Mouse (Mus musculus) frontal cortex, postnatal 10 days (tissue): ENCODE results near the gene Phospho1.

ENCODE experiments used
- DNase-seq, 2 experiments: peaks; one replicate each; pipeline ENCODE4 v3.0.0; 2022; ENCODE audit warnings: low spot score in 2 of 2, mixed read lengths in 1 of 2

Gene Phospho1

DNA sequence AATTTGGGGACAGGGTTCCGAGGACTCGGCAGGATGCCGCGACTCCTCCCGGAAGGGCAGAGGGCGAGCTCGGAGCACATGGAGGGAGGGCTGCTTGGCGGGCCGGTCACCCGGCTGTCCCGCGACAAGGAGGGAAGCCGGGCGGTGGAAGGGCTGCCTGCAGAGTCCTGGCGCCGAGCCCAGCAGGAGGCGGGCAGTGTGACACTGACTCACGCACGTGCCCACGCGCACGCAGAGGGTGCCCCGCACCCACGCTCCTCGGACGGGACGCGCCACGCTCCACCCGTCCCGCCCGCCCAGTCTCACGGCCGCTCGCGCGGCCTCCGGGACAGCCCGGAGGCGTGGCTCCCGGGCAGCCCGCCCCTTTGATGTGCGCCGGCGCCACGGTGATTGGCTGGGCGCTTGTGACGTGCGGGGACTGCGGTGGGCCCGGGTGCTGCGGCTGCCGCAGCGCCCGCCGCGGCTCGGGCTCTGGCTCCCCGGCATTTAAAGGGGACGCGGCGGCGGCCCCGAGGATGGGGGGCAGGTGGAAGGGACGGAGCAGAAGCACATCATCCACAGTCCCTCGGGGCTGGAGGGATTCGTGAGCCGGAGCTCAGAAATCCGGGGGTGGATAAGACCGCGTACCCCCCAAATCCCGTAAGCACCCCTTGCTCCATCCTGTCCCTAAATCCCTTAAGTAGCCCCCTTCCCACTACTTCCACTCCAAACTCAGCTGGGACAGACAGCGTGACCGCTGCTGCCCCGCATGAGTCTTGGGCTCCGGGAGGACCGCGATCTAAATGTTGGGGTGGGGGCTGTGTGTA is at the start of gene Phospho1:
Gene Phospho1 (plus strand): TSS at position 429 of the 806 bp plus-strand sequence.
- DNase-seq, result peak; percentile 77 to 89

DNA sequence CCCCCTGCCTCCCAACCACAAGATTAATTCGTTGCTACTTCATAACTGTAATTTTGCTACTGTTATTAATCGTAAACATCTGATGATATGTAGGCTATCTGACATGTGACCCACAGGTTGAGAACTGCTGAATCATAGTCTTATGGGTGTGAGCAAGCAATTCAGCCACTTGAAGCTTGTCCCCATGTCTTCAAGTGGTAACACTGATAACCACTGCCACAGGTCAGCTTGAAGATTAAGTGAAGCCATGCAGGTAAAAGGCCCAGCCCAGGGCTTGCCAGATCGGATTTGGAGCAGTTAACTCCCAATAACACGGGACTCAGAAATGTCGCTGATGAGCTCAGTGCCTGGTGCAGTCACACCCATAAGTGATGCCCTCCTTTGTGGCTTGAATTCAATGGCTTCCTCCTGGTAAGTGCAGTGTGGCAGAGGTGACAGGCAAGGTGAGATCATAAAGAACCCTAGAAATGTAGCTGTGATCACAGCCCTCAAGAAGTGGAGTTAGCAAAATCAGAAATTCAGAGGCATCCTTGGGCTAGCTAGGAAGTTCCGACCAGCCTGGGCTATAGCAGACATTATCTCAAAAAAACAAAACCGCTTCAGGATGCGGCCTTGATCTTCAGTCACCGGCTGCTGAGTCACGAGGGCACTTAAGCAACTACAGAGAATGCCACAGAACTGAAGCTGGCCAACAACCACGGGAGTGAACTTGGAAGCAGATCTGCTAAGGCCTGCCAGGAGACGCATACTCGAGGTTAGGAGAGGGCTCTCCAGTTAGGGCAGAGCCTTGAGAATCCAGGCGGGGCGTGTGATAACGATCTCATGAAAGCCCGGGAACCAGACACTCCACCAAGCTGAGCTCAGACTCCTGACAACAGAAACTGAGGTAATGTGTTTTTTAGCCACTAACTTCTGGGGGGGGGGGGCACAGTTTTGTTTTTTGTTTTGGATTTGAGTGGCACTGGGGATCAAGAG is 46.7 kb upstream of the Phospho1 start:
- no peak for DNase-seq

DNA sequence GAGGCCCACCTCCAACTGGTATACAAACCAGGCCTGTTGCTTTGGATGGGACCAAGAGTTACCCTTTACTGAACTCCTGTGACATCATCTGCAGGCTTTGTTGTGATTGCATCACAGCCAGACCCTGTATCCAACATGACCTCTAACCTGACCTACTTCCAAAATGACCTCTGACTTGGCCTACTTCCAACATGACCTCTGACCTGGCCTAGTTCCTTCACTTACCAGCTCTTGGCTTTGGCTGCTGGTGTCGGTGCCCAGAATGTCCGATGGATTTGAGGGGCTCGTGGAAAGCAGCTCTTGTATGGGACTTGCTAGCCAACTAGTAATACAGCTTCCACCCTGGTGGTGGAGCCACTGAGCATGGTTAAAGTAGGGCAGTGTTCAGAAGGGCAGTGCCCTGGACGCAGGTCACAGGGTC is 45.5 kb upstream of the Phospho1 start:
- DNase-seq, result no peak

DNA sequence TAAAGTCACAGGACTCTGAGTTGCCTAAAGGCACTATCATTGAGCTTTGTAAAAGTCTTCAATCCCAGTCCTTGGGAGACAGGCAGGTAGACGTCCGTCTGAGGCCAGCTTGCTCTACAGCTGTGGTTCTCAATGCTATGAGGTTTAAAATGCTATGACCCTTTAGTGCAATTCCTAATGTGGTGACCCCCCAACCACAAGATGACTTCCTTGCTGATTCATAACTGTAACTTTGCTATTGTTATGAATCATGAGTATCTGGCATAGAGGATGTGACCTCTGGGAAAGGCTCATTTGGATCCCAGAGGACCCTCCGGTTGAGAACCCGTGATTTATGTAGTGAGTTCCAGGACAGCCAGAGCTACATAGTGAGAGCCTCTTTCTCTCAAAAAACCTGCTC is 44.9 kb upstream of the Phospho1 start:
- no peak for DNase-seq

DNA sequence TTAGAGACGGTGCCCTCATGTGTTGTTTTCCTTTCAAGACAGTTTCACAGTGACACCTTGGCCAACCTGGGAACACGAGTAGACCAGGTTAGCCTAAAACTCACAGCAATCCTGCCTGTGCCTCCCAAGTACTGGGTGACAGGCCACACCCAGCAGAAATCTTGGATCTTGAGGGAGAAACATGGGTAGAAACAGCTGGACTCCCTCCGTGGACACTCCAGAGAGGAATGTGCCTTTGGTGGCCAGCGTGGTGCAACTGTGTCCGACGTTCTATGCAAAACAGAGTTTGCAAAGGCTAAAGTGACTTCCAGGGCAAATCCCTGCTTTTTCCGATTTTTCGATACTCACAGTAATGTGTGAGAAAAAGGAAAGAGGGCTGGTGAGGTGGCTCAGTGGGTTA is 43.8 kb upstream of the Phospho1 start:
- DNase-seq, result no peak

DNA sequence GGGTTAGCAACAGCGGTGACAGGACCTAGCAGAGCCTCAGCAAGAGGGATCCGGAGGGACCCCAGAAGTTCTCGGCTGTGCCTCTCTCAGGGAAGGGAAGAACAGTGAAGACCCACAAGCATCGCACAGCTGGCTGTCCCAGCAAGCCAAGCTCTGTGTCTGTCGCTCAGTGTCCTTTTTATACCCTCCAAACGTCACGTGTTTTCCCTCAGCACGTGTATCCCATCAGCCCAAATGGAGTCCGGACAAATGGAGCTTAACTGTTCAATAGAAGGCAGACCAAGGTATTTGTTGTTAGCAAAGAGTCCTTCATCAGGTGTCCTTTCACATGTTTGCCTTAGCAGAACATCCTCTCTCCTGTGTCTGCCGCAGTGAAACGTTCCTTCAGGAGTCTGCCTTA is 42.7 kb upstream of the Phospho1 start:
- DNase-seq, result no peak

DNA sequence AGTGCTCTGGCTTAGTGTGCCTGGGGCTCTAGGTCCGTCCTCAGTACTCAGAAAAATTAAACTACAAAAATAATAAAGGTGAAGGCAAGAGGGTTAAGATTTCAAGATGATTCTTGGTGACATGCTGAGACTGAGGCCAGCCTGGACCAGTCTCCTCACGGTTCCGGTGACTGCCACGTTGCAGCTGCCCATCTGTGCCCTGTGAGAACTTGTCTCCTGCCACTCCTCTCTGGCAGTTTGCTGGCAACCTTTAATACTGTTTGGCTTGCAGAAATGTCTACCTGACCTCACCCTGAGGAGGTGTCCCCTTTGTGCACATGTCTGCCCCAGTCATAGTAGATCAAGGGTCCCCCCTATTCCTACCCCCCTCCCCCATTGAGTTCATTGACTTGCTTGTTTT is 40.8 kb upstream of the Phospho1 start:
- DNase-seq, result no peak

DNA sequence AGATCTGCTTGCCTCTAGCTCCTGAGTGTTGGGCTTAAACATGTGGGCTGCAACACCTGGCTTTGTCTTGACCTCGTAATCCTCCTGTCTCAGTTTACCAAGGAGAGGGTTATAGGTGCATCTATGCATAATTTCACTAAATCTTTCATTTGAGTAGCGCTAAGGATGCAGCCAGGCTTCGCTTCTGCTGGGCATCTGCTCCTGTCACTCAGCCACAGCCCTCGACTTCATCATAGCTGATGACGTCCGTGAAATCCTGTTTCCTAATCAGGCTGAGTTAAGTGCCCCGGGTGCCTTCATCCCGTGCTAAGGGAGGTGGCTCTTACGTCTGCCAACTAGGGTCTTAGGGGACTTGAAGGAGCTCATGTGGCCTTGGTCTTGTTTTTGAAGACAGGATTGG is 40.3 kb upstream of the Phospho1 start:
- no peak for DNase-seq

DNA sequence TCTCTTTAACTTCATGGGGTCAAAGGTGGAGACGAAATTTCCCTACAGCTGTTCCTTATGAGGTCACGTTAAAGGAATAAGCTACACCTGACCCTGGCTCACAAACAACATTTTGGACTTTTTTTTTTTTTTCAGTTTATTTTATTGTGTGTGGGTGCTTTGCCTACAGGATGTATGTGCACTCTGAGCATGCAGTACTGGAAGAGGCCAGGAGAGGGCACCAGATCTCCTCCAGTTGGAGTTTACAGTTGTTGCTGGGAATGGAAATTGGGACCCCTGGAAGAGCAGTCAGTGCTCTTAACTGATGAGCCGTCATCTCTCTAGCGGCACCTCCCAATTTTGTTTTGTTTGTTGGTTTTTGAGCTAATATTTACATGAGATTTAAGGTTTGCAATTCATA is 38.6 kb upstream of the Phospho1 start:
- no peak for DNase-seq

DNA sequence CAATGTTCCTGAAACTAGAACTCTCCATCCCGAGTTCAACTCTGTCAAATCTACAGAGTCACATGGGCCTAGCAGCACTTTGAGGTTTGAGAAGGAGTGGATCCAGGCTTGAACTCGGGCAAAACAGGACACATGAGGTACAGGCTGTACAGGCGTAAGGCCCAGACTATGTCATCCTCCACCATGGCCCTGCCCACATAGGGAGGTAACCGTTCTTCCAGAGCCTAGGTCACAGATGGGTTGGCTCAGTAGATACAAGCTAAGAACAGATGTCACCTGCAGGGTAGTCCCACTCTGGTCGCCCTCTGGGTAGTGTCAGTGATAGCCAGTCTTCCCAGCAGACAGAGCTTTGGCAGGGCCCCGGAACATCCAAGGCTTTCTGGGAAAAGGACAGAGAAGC is 37.8 kb upstream of the Phospho1 start:
- DNase-seq, result no peak

DNA sequence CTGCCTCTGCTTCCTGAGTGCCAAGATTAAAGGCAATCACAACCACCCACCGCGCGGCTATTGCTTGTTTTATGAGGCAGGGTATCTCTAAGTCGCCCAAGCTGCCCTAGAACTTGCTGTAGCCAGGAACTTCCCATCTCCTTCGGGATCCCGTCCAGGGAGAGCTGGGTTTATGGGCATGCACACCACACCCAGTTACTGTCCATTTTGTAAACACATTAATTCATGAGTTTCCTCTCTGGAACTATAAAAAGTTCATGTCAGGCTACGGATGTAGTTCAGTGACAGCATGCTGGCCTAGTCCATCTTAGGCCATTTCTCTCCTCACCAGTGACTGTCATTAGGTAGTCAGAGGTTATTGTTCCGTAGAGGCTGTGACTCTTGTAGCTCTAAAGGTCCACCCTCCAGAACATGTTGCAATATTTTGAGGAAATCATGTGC is 34.8 kb upstream of the Phospho1 start:
- DNase-seq, result no peak

DNA sequence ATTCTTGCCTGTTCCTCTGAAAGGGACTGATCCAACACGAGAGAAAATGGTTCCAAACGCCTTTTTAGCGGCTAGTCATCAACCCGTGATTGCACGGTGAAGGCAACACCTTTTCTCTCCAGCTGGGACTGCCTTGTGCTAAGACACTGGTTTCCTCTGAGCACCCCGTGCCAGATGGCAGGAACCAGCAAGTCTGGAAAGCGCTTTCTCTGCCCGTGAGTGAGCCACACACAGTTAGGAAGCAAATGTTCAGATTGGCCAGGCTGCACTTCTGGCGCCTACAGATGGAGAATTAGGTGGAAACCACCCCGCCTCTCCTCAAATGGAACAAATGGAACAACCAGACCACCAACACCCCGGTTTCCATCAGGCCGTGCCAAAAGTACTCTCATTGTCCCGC is 32.5 kb upstream of the Phospho1 start:
- DNase-seq, result peak; percentile 22 to 54

DNA sequence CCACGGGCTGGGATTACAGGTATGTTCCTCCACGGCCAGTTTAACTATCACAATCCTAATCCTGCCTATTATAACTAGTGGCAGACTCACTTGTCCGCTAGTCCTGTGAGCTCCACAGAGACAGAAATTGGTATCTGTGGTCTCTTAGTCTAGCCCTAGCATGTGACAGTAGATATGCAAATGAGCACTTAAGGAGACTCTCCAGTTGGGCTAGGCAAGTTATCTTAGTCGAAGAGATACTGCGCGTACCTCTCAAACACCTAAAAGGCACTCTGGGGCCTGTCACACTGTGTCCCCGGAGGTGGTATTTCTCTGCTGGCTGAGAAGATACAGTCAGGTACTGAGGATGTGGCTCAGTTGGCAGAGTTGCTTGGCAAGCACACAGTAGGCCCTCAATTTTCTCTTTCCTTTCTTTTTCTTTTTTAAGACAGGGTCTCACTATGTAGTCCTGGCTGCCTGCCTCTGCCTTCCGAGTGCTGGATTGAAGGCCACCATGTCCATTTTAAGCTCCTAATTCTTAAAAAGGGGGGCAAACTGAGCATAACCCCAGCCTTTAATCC is 31.3 kb upstream of the Phospho1 start:
- DNase-seq, result no peak

DNA sequence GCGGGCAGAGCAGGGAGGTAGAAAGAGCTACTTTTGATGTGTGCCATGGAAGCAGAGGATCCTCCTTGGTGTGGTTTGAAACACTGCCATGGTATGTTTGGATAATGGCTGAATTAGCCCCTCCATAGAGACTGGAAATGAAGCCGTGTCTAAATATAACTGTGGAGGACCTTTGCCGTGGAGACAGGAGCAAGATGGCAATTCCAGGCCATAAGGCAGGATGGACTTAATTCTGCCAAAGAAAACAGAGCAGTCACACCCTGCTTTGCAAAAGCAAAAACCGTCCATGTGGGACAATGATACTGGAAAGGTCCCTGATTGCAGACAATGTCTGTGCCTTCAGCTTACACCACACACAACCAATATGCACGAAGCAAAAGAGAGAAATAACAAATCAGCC is 30.1 kb upstream of the Phospho1 start:
- no peak for DNase-seq

DNA sequence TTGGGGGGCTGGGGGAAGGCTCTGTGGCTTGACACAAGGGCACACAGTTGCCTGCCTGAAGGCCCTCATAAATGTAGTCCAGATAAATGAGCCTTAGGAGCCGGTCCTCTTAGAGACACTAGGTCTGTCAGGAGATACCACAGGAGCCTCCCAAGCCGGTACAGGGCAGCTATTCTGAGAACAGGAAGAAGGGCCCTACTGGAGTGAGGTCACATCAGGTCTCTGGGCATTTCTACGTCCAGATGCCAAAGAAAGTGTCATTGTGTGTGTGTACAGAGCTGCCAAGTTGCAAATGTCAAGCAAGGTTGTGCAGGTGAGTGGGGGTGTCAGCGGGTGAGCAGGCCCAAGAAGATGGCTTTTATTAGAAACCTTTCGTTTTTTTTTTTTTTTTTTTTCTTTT is 28.7 kb upstream of the Phospho1 start:
- no peak for DNase-seq

DNA sequence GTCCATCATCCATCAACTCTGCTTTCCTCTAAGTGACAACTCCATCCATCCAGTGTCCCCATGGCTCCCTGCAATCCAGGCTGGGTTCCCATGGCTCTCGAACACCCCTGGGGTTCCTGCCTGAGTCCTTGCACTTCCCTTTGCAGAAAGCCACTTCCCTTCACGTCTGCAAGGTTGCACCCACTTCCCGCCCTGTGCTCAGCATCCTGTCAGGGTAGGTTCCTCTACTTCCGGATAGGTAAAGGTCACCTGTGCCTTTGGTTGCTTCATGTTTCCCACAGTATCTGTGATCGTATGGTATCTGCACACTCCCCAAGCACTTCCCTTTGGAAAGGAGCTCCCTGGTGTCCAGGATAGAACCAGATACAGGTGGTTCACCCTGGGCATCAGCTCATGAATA is 19.3 kb upstream of the Phospho1 start:
- DNase-seq, result no peak

DNA sequence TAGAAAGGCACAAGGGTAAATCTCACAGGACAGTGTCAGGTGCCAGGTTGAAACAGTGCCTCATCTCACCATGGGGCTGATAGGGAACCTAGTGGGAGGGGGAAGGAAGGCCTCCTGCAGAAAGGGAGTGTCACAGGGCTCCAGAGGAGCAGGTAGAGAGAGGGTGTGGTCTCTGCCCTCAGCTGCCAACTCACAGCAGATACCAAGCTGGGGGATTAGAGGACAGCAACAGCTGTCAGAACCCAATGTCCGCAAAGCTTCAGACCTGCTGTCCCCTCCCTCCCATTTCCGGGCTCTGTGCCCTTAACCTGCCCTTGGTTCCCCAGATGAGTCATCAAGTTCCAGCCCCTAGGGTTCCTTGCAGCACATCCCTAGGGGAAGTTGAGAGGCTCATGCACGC is 18.8 kb upstream of the Phospho1 start:
- DNase-seq, result no peak

DNA sequence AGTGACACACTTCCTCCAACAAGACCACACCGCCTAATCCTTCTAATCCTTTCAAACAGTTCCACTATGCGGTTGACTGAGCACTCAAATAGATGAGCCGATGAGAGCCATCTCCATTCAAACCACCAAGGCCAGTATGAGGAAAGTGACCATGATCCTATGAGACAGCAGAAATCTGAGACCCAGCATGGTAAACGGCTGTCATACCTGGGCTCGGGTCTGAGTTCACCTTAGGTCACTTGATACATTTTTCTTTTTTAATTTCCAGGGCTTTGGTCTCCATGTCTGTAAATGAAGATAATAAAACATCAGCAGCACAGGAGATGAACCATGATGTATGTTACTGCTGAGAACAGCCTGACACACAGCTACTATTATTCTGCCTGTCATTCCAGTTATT is 16.4 kb upstream of the Phospho1 start:
- DNase-seq, result no peak

DNA sequence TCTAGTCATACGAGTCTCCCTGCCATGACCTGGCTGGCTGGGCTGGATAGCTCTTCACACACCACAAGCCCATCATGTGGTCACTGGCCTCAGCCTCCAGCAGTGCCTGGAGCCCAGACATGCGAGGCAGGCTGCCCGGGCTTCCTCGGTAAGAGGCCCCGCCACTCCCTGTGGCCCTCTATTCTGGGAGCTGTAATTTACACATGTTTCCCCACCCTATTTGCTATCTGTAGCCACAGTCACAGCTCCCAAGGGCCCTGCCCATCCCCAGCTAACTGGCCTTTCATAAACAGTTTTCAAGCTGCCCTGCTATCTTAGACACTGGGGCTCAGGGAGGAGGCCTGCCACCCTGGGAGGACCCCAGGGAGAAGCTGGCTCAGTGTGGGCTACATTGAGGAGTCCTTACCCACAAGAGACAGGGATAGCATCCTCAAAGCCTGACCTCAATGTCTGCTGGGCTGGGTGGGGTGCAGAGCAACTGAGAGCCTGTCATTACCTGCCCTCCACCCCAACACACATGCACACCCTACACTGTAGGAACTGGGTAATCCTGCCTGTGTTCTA is 15.8 kb upstream of the Phospho1 start:
- no peak for DNase-seq

DNA sequence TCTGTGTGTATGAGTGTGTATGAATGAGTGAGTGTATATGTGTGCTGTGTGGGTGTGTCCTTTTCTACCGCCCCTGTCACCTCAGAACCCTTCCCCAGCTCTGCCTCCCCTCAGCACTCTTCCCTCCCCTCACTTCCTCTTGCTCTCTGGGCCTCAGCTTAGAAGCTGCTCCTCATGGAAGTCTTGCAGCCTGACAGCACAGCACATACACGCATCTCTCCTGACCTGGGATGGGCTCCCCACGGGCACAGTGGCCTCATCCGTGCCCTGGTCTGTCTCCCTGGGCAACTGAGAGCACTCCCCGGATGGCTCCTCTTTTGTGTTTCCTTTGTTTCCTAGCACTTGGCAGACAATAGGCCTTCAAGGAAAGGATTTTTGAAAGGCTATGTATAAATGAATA is 14.7 kb upstream of the Phospho1 start:
- DNase-seq, result no peak

DNA sequence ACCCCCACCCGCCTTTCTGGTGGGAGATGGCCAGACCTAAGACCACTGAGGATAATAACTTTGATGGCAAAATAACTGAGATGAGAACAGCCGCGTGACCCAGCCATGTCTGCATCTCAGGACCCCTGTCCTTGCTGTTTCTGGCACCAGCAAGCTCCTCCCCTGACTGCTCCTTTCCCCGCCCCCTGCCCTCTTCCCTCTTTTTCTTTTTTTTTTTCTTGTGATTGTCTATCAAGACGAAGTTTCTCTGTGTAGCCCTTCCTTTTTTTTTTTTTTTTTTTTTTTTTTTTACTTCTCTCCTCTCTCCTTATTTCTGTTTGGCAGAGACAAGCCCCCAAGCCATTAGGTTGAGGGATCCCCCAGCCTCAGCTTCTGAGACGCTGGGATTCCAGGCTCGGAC is 13.5 kb upstream of the Phospho1 start:
- DNase-seq, result no peak

DNA sequence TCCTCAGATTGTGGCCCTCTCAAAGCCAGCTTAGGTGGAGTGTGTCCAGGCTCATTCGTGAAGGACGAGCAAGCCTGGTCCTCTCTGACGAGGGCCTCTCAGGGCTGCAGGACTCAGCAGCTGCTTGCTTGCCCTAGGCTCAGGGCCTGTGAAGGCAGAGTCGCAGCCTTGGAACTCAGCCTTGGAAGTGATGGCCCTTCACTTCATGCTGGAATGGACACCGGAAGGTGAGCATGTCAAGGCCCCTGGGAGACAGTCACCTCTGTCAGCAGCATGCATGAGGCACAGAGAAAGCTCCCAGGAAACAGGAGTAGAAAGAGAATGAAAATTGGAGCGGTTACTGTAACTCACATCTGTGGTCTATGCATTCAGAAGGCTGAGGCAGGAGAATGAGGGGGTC is 12.6 kb upstream of the Phospho1 start:
- DNase-seq, result no peak
